Mouse (Mus musculus): Measurements from ENCODE around the gene Trp53tg5.

- TF ChIP-seq CTCF (conservative IDR thresholded peaks at IDR 0.05; ENCODE audit: low read length) (no peak), POU5F1 (IDR thresholded peaks at IDR 0.05; ENCODE audit: borderline replicate concordance, low read length) (no peak), NANOG (IDR thresholded peaks at IDR 0.05; ENCODE audit: borderline replicate concordance, low read length) (no peak)
Measured at GRCm38 (mm10) chr2:164500511-164500910, 27.0 kb upstream of the Trp53tg5 start.

Data from E14TG2a.4 (cell line).